Mouse (Mus musculus) v-Abl transformed pro-B cells (cell line): ENCODE results near the gene Slc25a13.

Source experiments
- in situ Hi-C, 2 experiments: fragments of 400-800 bp; cut with MboI; formaldehyde crosslinking; loops; one replicate each; pipeline ENCODE4 v1.15.1; 2025; ENCODE audit not compliant: unreplicated experiment in 2 of 2

Slc25a13 gene

GRCm38 (mm10) chr6:6216507-6217285 is at the start of gene Slc25a13:
Gene Slc25a13, minus strand, starts transcription at chr6:6217173.
- in situ Hi-C loops: no loop called here

- in situ Hi-C loops: no loop called here
Observed at GRCm38 (mm10) chr6:6265761-6266160, 48.8 kb upstream of the Slc25a13 start.

- in situ Hi-C loops: no loop called here
Observed at GRCm38 (mm10) chr6:6263293-6263911, 46.4 kb upstream of the Slc25a13 start.

- in situ Hi-C loops: no loop called here
Observed at GRCm38 (mm10) chr6:6260917-6261316, 43.9 kb upstream of the Slc25a13 start.

GRCm38 (mm10) chr6:6248500-6248899 is 31.5 kb upstream of the Slc25a13 start:
- in situ Hi-C loops: no loop called here

GRCm38 (mm10) chr6:6243828-6244227 is 26.9 kb upstream of the Slc25a13 start:
- in situ Hi-C loops: no loop called here

GRCm38 (mm10) chr6:6242114-6242513 is 25.1 kb upstream of the Slc25a13 start:
- in situ Hi-C loops: no loop called here

GRCm38 (mm10) chr6:6236788-6237298 is 19.9 kb upstream of the Slc25a13 start:
- in situ Hi-C loops: no loop called here

- in situ Hi-C loops: no loop called here
Observed at GRCm38 (mm10) chr6:6230262-6230661, 13.3 kb upstream of the Slc25a13 start.

- in situ Hi-C loops: no loop called here
Observed at GRCm38 (mm10) chr6:6222721-6223120, 5.7 kb upstream of the Slc25a13 start.

- in situ Hi-C loops: no loop called here
Observed at GRCm38 (mm10) chr6:6220574-6220973, 3.6 kb upstream of the Slc25a13 start.

GRCm38 (mm10) chr6:6219661-6220370 is 2.8 kb upstream of the Slc25a13 start:
- in situ Hi-C loops: no loop called here

- in situ Hi-C loops: no loop called here
Observed at GRCm38 (mm10) chr6:6217286-6217625, 283 bp upstream of the Slc25a13 start.

- in situ Hi-C loops: no loop called here
Observed at GRCm38 (mm10) chr6:6216120-6216506, 860 bp downstream of the Slc25a13 start.

GRCm38 (mm10) chr6:6212360-6213310 is 4.3 kb downstream of the Slc25a13 start:
- in situ Hi-C loops: no loop called here

- in situ Hi-C loops: no loop called here
Observed at GRCm38 (mm10) chr6:6211958-6212357, 5.0 kb downstream of the Slc25a13 start.

- in situ Hi-C loops: no loop called here
Observed at GRCm38 (mm10) chr6:6210637-6211036, 6.3 kb downstream of the Slc25a13 start.

- in situ Hi-C loops: no loop called here
Observed at GRCm38 (mm10) chr6:6208351-6209059, 8.5 kb downstream of the Slc25a13 start.

GRCm38 (mm10) chr6:6207836-6208235 is 9.1 kb downstream of the Slc25a13 start:
- in situ Hi-C loops: no loop called here

GRCm38 (mm10) chr6:6207395-6207794 is 9.6 kb downstream of the Slc25a13 start:
- in situ Hi-C loops: no loop called here
